9 mouse cellular contexts compared by ENCODE assay signal in the genomic region with DNA sequence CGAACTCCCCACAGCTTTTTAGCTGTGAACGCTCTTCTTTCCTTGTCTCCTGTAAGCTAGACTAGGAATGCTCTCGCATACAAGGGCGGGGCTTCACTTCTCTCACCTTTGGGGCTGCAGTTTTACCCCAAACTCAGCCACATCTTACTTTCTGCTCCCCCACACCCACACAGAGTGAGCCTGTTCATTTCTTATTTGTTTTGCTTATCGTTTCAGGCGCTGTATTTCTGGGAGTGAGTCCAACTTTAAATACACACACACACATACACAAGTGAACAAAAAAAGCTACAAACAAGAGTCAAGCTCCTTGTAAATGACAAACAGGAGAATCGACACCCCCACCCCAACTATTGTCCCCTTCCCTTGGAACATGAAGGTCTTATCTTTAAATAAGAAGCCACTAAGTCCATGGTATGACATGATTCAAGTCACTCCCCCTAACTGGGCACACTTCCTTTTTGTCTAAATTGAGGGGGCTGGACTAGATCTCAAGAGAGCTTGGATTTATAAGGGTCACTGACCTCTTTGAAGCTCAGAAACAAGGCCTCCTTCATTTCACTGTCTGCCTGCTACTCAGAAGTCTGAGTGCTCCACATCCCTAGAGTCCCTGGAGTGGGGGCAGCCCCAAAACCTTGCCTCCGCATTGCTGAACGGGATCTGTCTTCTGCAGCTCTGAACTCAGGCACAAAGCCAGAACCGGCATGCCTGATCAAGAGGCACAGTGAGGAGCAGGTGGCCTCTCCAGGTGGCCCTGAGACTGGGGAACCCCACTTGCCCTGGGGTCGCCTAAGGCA.
A peak's percentile ranks its signal among the peaks of the same experiment; 100 is the strongest.
DNase-seq lines count a peak whose midpoint lies in the region; ATAC-seq and TF ChIP-seq lines count a peak whose summit lies in the region.
"Had no signal": no experiment of that assay in that cellular context is flagged by ENCODE, and none has a peak within 500 bp of the region (broad histone marks: within the 10 kb centered on the region; RNA-seq: fewer than 3 reads in every experiment).

No protein-coding gene starts in this region.

- no peak overlapping the region for H3K27ac ChIP-seq in heart, postnatal 0 days (ENCODE audit: low read depth)
- no peak overlapping the region for H3K27ac ChIP-seq in midbrain, embryonic 13.5 days
- no peak overlapping the region for H3K27ac ChIP-seq in midbrain, embryonic 16.5 days (ENCODE audit: low read length)
- no peak overlapping the region for H3K27ac ChIP-seq in embryonic facial prominence, embryonic 12.5 days

- no peaks in the 10 kb centered on the region for H3K27me3 ChIP-seq in heart, postnatal 0 days (ENCODE audit: control insufficient read depth, insufficient read depth, low read length)
- peaks cover 3% of the 10 kb centered on the region; the same call in 1 of the 2 replicates for H3K27me3 ChIP-seq in midbrain, embryonic 13.5 days
- no peaks in the 10 kb centered on the region for H3K27me3 ChIP-seq in midbrain, embryonic 16.5 days (ENCODE audit: control insufficient read depth, insufficient read depth, low read depth, low read length)
- no peaks in the 10 kb centered on the region for H3K27me3 ChIP-seq in embryonic facial prominence, embryonic 12.5 days

- 46% methylated on average over 11 of the region's 11 CpGs for WGBS in heart, postnatal 0 days
- WGBS in midbrain, embryonic 13.5 days, result 40% methylated on average over 11 of the region's 11 CpGs
- WGBS in midbrain, embryonic 16.5 days, result 38% methylated on average over 11 of the region's 11 CpGs
- WGBS in embryonic facial prominence, embryonic 12.5 days, result 40% methylated on average over 11 of the region's 11 CpGs

- no peaks in the 10 kb centered on the region for H3K36me3 ChIP-seq in heart, postnatal 0 days (replicated peaks; ENCODE audit: control insufficient read depth, insufficient read depth, low read length)
- H3K36me3 ChIP-seq in midbrain, embryonic 13.5 days, result no peaks in the 10 kb centered on the region
- H3K36me3 ChIP-seq in midbrain, embryonic 16.5 days (ENCODE audit: control insufficient read depth, insufficient read depth, low read length), result no peaks in the 10 kb centered on the region
- H3K36me3 ChIP-seq in embryonic facial prominence, embryonic 12.5 days, result no peaks in the 10 kb centered on the region

- H3K9me3 ChIP-seq in heart, postnatal 0 days (replicated peaks; ENCODE audit: control insufficient read depth, low read length), result no peaks in the 10 kb centered on the region
- no peaks in the 10 kb centered on the region for H3K9me3 ChIP-seq in midbrain, embryonic 13.5 days
- H3K9me3 ChIP-seq in midbrain, embryonic 16.5 days (replicated peaks; ENCODE audit: control insufficient read depth, low read length, poor library complexity, severe bottlenecking), result no peaks in the 10 kb centered on the region
- H3K9me3 ChIP-seq in embryonic facial prominence, embryonic 12.5 days, result no peaks in the 10 kb centered on the region

- H3K4me3 ChIP-seq in heart, postnatal 0 days (ENCODE audit: low read depth, low read length), result no peak overlapping the region
- H3K4me3 ChIP-seq in midbrain, embryonic 13.5 days (replicated peaks), result no peak overlapping the region
- no peak overlapping the region for H3K4me3 ChIP-seq in midbrain, embryonic 16.5 days (ENCODE audit: low read depth, low read length)
- H3K4me3 ChIP-seq in embryonic facial prominence, embryonic 12.5 days, result no peak overlapping the region

- H3K9ac ChIP-seq in heart, postnatal 0 days (replicated peaks; ENCODE audit: low read depth, low read length), result no peak overlapping the region
- H3K9ac ChIP-seq in midbrain, embryonic 13.5 days (replicated peaks), result no peak overlapping the region
- no peak overlapping the region for H3K9ac ChIP-seq in midbrain, embryonic 16.5 days (ENCODE audit: low read depth, low read length)
- H3K9ac ChIP-seq in embryonic facial prominence, embryonic 12.5 days, result no peak overlapping the region

- no peak for TF ChIP-seq EP300 in heart, postnatal 0 days (IDR thresholded peaks at IDR 0.05; ENCODE audit: low read depth)

- no peak for DNase-seq in heart, postnatal 0 days (ENCODE audit: low spot score)
- no peak for DNase-seq in heart, adult 11 months
- DNase-seq in lung, postnatal 36 days, result peak; percentile 10
- no peak for DNase-seq in left cerebral cortex, postnatal 10 days (ENCODE audit: extremely low spot score in 1 of 2, low spot score in 2 of 2)
- no peak for DNase-seq in spleen, postnatal 10 days (ENCODE audit: low spot score in 2 of 2)
- DNase-seq: gastrocnemius, postnatal 25 days had no signal

- no peak for TF ChIP-seq CTCF in heart, postnatal 0 days (IDR thresholded peaks at IDR 0.05; ENCODE audit: low read depth)

- intact Hi-C loops in left cerebral cortex, postnatal 10 days (cut with DNase I), result no loop called here

- H3K4me2 ChIP-seq in heart, postnatal 0 days (ENCODE audit: low read depth, low read length), result no peak overlapping the region
- H3K4me2 ChIP-seq in midbrain, embryonic 13.5 days (replicated peaks), result no peak overlapping the region
- no peak overlapping the region for H3K4me2 ChIP-seq in midbrain, embryonic 16.5 days (ENCODE audit: low read length)
- H3K4me2 ChIP-seq in embryonic facial prominence, embryonic 12.5 days (replicated peaks), result no peak overlapping the region

- peak; percentile 30; the same call in 1 of the 2 replicates for ATAC-seq in heart, postnatal 0 days (ENCODE audit: insufficient read depth, low read depth)
- ATAC-seq in midbrain, embryonic 13.5 days, result peak; percentile 65; the same call in 1 of the 2 replicates
- ATAC-seq in midbrain, embryonic 16.5 days, result no peak
- ATAC-seq in embryonic facial prominence, embryonic 12.5 days (ENCODE audit: insufficient number of reproducible peaks, insufficient read depth, low FRiP score, low TSS enrichment), result 0 out of 2 replicates have a peak, but pooled peaks have one; percentile 23

- H3K4me1 ChIP-seq in heart, postnatal 0 days (ENCODE audit: control insufficient read depth, insufficient read depth), result no peaks in the 10 kb centered on the region
- peaks cover 26% of the 10 kb centered on the region for H3K4me1 ChIP-seq in midbrain, embryonic 13.5 days (replicated peaks)
- peaks cover 10% of the 10 kb centered on the region for H3K4me1 ChIP-seq in midbrain, embryonic 16.5 days (ENCODE audit: control insufficient read depth, insufficient read depth, low read length)
- H3K4me1 ChIP-seq in embryonic facial prominence, embryonic 12.5 days, result peaks cover 13% of the 10 kb centered on the region
